Mouse (Mus musculus): ENCODE measurements around the gene Hnrnph1. TPM values are rescaled to one million over a fixed set of nuclear protein-coding genes. Genes with fewer than 3 reads are reported as not detected.

Gene Hnrnph1
- 100 to 1,000 TPM; 674 to 701 TPM for total RNA-seq (2023)

DNA sequence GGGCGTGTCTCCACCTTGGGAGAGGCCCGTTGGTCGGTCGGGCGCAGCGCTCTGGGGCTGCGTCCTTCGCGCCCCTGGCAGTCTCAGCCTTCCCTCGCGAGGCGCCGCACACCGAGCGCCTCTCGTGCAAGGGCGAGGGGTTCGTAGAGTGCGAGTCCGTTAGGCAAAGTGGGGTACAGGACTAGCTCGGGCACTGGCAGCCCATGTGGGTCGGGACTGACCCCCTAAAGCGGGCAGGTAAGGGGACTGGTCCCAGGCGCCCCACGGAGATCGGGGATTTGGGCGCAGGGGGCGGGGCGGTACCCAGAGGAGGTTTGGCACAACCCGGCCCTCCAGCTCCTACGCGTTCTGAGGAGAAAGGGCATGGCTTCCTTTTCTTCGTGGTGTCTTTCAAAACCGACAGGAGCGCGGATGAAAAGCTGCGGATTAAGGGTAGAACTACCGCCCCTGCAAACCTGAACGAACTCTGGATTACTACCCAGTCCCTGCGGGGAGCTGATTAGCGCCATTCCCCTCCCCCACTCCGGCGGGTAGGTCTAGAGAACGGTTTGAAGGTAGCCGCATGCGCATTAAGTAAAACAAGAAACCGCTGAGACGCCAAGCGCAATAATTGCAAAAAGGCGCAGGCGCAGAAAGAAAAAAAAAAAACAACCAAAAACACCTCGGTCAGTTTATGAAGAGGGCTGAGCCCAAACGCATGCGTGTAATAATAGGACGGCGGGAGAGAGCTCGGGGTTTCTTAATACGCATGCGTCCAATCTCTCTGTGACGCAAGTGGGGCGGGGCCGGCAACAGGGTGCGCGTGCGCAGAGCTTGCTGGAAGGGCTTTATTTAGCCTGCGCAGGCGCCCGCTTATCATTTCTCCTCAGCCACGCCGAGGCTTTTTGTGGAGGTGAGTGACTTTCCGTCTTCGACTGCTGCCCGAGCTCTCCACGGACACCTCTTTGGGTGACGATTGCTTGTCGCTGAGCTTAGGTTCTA is at the start of gene Hnrnph1:
Hnrnph1 (plus strand) TSS at position 80 of the 981 bp plus-strand sequence.

DNA sequence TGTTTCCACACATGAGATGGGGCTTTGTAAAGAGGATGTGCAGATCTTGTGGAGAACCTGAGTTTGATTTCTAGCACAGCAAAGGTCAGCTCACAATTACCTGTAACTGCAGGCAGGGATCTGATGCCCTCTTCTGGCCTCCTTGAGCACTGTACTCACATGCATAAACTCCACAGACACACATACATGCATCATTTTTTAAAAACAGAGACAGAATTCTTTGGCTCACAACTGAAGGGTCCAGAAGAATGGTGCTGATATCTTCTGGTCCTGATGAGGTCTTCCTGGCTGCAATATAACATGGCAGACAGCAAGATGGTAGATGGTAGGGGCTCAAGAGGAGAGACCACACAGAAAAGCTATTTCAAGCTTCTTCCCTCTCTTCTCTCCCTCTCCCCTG is 22.6 kb upstream of the Hnrnph1 start, which contains the start of gene Cby3:
Cby3 (plus strand) TSS at position 301 of the 400 bp plus-strand sequence.

GRCm38 (mm10) chr11:50430277-50431133 is 53.7 kb downstream of the Hnrnph1 start, which contains the start of gene Rufy1:
Rufy1 (minus strand) TSS chr11:50431125.

Other genes starting within 250 kb of the Hnrnph1 start
- 10 to 100 TPM; 57.0 to 69.5 TPM for gene Tbc1d9b, start 245.6 kb upstream of the Hnrnph1 start, total RNA-seq (2023)
- gene Mrnip, start 202.5 kb upstream of the Hnrnph1 start, total RNA-seq (2023): 1 to 10 TPM in 1 of 2 experiments, under 1 TPM in 1; 0.73 to 2.7 TPM
- 100 to 1,000 TPM; 767 to 784 TPM for gene Sqstm1, start 166.2 kb upstream of the Hnrnph1 start, total RNA-seq (2023)
- gene Mgat4b, start 166.1 kb upstream of the Hnrnph1 start, total RNA-seq (2023): 10 to 100 TPM; 28.3 to 29.7 TPM
- gene Ltc4s, start 138.4 kb upstream of the Hnrnph1 start, total RNA-seq (2023): 1 to 10 TPM; 4.8 to 5.5 TPM
- 10 to 100 TPM; 48.3 to 48.4 TPM for gene Maml1, start 84.7 kb upstream of the Hnrnph1 start, total RNA-seq (2023)
- gene Canx, start 51.3 kb upstream of the Hnrnph1 start, total RNA-seq (2023): 100 to 1,000 TPM; 313 to 320 TPM
- not detected for gene Cby3, start 22.5 kb upstream of the Hnrnph1 start, total RNA-seq (2023)
- 10 to 100 TPM; 33.5 to 38.9 TPM for gene Rufy1, start 54.1 kb downstream of the Hnrnph1 start, total RNA-seq (2023)
- gene Adamts2, start 225.1 kb downstream of the Hnrnph1 start, total RNA-seq (2023): under 1 TPM; 0.37 to 0.58 TPM